Mouse (Mus musculus): ENCODE results near the gene Zbtb7b. TPM values are rescaled to one million over a fixed set of nuclear protein-coding genes. Genes with fewer than 3 reads are reported as not detected.

Gene Zbtb7b
- polyA plus RNA-seq, 1 experiment: 18.7 TPM

GRCm38 (mm10) chr3:89425876-89426275, 31.3 kb upstream of the Zbtb7b start:
- Histone ChIP-seq H3K27ac (ENCODE audit: insufficient read depth, low read length) (no peak overlapping the region), H3K4me3 (ENCODE audit: insufficient read depth, low read length) (no peak overlapping the region), H3K4me1 (ENCODE audit: control insufficient read depth, insufficient read depth, low read length) (peaks cover 2% of the 10 kb centered on the region; the same call in 1 of the 2 replicates)
- TF ChIP-seq CTCF (IDR thresholded peaks at IDR 0.05; ENCODE audit: extremely low read depth, insufficient read depth, low read length) (no peak), POLR2A (IDR thresholded peaks at IDR 0.05; ENCODE audit: extremely low read depth, insufficient read depth, low read length) (no peak)

- no peak overlapping the region for H3K27ac ChIP-seq (ENCODE audit: insufficient read depth, low read length)
- no peak overlapping the region for H3K4me3 ChIP-seq (ENCODE audit: insufficient read depth, low read length)
- peaks cover 3% of the 10 kb centered on the region; the same call in 1 of the 2 replicates for H3K4me1 ChIP-seq (ENCODE audit: control insufficient read depth, insufficient read depth, low read length)
- TF ChIP-seq POLR2A (IDR thresholded peaks at IDR 0.05; ENCODE audit: extremely low read depth, insufficient read depth, low read length): no peak
- no peak for TF ChIP-seq CTCF (IDR thresholded peaks at IDR 0.05; ENCODE audit: extremely low read depth, insufficient read depth, low read length)
Measured at GRCm38 (mm10) chr3:89425141-89425525, 30.6 kb upstream of the Zbtb7b start.

- TF ChIP-seq CTCF (IDR thresholded peaks at IDR 0.05; ENCODE audit: extremely low read depth, insufficient read depth, low read length) (no peak), POLR2A (IDR thresholded peaks at IDR 0.05; ENCODE audit: extremely low read depth, insufficient read depth, low read length) (no peak)
- Histone ChIP-seq H3K4me1 (ENCODE audit: control insufficient read depth, insufficient read depth, low read length) (peaks cover 3% of the 10 kb centered on the region; the same call in 1 of the 2 replicates), H3K4me3 (ENCODE audit: insufficient read depth, low read length) (no peak overlapping the region)
Measured at GRCm38 (mm10) chr3:89424416-89425140, 30.0 kb upstream of the Zbtb7b start.

GRCm38 (mm10) chr3:89422556-89423205, 28.1 kb upstream of the Zbtb7b start:
- Histone ChIP-seq H3K4me1 (ENCODE audit: control insufficient read depth, insufficient read depth, low read length) (peaks cover 3% of the 10 kb centered on the region; the same call in 1 of the 2 replicates), H3K27ac (ENCODE audit: insufficient read depth, low read length) (no peak overlapping the region), H3K4me3 (ENCODE audit: insufficient read depth, low read length) (no peak overlapping the region; the same call in 1 of the 2 replicates)
- TF ChIP-seq POLR2A (IDR thresholded peaks at IDR 0.05; ENCODE audit: extremely low read depth, insufficient read depth, low read length): no peak
- TF ChIP-seq CTCF (IDR thresholded peaks at IDR 0.05; ENCODE audit: extremely low read depth, insufficient read depth, low read length): no peak

More at GRCm38 (mm10) chr3:89424416-89425140, 30.0 kb upstream of the Zbtb7b start:
- H3K27ac ChIP-seq (ENCODE audit: insufficient read depth, low read length): no peak overlapping the region

GRCm38 (mm10) chr3:89421810-89422473, 27.4 kb upstream of the Zbtb7b start:
- Histone ChIP-seq H3K4me1 (ENCODE audit: control insufficient read depth, insufficient read depth, low read length) (peaks cover 3% of the 10 kb centered on the region; the same call in 1 of the 2 replicates), H3K27ac (ENCODE audit: insufficient read depth, low read length) (0 out of 2 replicates have a peak overlapping the region, but pooled peaks have one; percentile 14), H3K4me3 (ENCODE audit: insufficient read depth, low read length) (peak overlapping the region; percentile 22)
- no peak for TF ChIP-seq CTCF (IDR thresholded peaks at IDR 0.05; ENCODE audit: extremely low read depth, insufficient read depth, low read length)
- no peak for TF ChIP-seq POLR2A (IDR thresholded peaks at IDR 0.05; ENCODE audit: extremely low read depth, insufficient read depth, low read length)

- peak; percentile 98 for TF ChIP-seq POLR2A (IDR thresholded peaks at IDR 0.05; ENCODE audit: extremely low read depth, insufficient read depth, low read length)
- TF ChIP-seq CTCF (IDR thresholded peaks at IDR 0.05; ENCODE audit: extremely low read depth, insufficient read depth, low read length): no peak
- peak overlapping the region; percentile 22; the same call in 1 of the 2 replicates for H3K4me3 ChIP-seq (ENCODE audit: insufficient read depth, low read length)
- peaks cover 3% of the 10 kb centered on the region; the same call in 1 of the 2 replicates for H3K4me1 ChIP-seq (ENCODE audit: control insufficient read depth, insufficient read depth, low read length)
- H3K27ac ChIP-seq (ENCODE audit: insufficient read depth, low read length): 0 out of 2 replicates have a peak overlapping the region, but pooled peaks have one; percentile 14
Measured at GRCm38 (mm10) chr3:89421002-89421774, 26.6 kb upstream of the Zbtb7b start.

GRCm38 (mm10) chr3:89420421-89420820, 25.8 kb upstream of the Zbtb7b start:
- TF ChIP-seq CTCF (IDR thresholded peaks at IDR 0.05; ENCODE audit: extremely low read depth, insufficient read depth, low read length) (no peak), POLR2A (IDR thresholded peaks at IDR 0.05; ENCODE audit: extremely low read depth, insufficient read depth, low read length) (no peak)
- Histone ChIP-seq H3K27ac (ENCODE audit: insufficient read depth, low read length) (no peak overlapping the region), H3K4me1 (ENCODE audit: control insufficient read depth, insufficient read depth, low read length) (peaks cover 3% of the 10 kb centered on the region; the same call in 1 of the 2 replicates), H3K4me3 (ENCODE audit: insufficient read depth, low read length) (no peak overlapping the region; the same call in 1 of the 2 replicates)

GRCm38 (mm10) chr3:89419981-89420380, 25.4 kb upstream of the Zbtb7b start:
- TF ChIP-seq POLR2A (IDR thresholded peaks at IDR 0.05; ENCODE audit: extremely low read depth, insufficient read depth, low read length): no peak
- TF ChIP-seq CTCF (IDR thresholded peaks at IDR 0.05; ENCODE audit: extremely low read depth, insufficient read depth, low read length): no peak
- Histone ChIP-seq H3K27ac (ENCODE audit: insufficient read depth, low read length) (no peak overlapping the region), H3K4me1 (ENCODE audit: control insufficient read depth, insufficient read depth, low read length) (peaks cover 3% of the 10 kb centered on the region; the same call in 1 of the 2 replicates), H3K4me3 (ENCODE audit: insufficient read depth, low read length) (peak overlapping the region; percentile 73; the same call in 1 of the 2 replicates)

All from cortical plate, adult 2 months (tissue).